Mouse (Mus musculus) leukemia stem cell, adult 10-12 weeks (primary cell): ENCODE data around the gene Nsg1. TPM values are rescaled to one million over a fixed set of nuclear protein-coding genes. Genes with fewer than 3 reads are reported as not detected.

ENCODE experiments used
- polyA plus RNA-seq: library from polyadenylated mRNA; stranded (reverse); fragments of >175 nt; gene quantifications from 2 replicates; pipeline ENCODE4 v1.2.3, GENCODE M21; 2012; ENCODE audit warnings: low replicate concordance

Gene Nsg1
- polyA plus RNA-seq = 0.75 TPM in 1 of 2 replicates, not detected in the other

DNA sequence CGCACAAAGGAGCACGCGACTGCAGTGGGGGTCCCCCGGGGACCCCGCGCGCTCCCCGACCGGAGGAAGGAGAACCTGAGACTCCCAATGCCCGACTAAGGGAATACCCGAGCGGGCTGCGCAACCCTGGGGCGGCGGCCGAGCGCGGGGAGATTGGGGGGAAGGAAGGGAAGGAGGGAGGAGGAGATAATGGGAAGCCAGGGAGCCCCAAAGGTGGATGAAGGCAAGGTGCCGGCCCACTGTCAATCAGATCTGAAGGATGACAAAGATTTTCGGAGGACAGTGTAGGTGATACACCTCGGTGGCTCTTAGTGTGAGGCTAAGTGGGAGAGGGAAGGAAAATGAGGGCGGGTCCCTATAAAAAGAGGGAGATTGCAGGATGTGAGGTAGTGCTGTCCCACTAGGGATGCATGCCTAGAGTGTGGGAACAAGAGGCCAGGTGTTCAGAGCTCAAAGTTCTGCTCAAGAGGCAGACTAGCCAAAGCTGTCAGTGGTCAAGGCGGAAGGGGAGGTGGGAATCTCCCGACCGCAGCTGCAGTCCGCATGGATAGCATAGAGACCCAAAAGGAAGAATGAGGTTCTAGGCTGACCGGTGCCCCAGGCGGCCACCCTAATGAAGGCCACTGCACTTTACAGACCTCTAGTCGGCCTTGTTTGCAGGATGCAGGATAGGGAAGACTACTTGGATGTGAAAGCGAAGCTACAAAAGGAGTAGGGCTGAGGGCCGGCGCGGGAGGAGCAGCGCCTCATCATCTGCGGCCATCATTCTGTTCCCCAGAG lies at the start of gene Nsg1:
Gene Nsg1 (minus strand): TSS at position 274 of the 780 bp plus-strand sequence.

Other genes starting within 250 kb of the Nsg1 start
- 7.1 and 11.5 TPM in 2 replicates for gene Stx18, start 121.2 kb downstream of the Nsg1 start, polyA plus RNA-seq
- 4.5 and 5.4 TPM in 2 replicates for gene Zbtb49, start 60.5 kb upstream of the Nsg1 start, polyA plus RNA-seq
- 89.7 and 120 TPM in 2 replicates for gene Lyar, start 60.6 kb upstream of the Nsg1 start, polyA plus RNA-seq
- gene Tmem128, start 100.3 kb upstream of the Nsg1 start, polyA plus RNA-seq = 8.8 and 26.7 TPM in 2 replicates
- gene Otop1, start 116.1 kb upstream of the Nsg1 start, polyA plus RNA-seq = not detected in 2 replicates
- 0.07 TPM in 1 of 2 replicates, not detected in the other for gene Drd5, start 159.5 kb upstream of the Nsg1 start, polyA plus RNA-seq